Mouse (Mus musculus) midbrain, embryonic 14.5 days (tissue): ENCODE measurements around the gene Nudt16. TPM values are rescaled to one million over a fixed set of nuclear protein-coding genes. Genes with fewer than 3 reads are reported as not detected.

Experiments used
- ATAC-seq: fragments of 200-750 bp; cut with Nextera tagmentation; 2 replicates; pipeline ENCODE4 v1.8.0; 2017; ENCODE audit warnings: moderate number of reproducible peaks, moderate library complexity; ENCODE audit not compliant: low FRiP score, low TSS enrichment
- DNase-seq: peaks from one replicate; pipeline ENCODE4 v3.0.0-alpha.2; 2015
- H3K27ac ChIP-seq: fragments of 300-500 bp; sonication (generic); replicated peaks from 2 replicates; pipeline ENCODE4 v1.5.1; 2014; ENCODE audit warnings: mild to moderate bottlenecking, low read depth, low read length, moderate library complexity
- H3K27me3 ChIP-seq: fragments of 300-500 bp; sonication (generic); 2 replicates; pipeline ENCODE4 v1.6.1; 2014; ENCODE audit warnings: low read length, control low read depth, mixed read lengths; ENCODE audit not compliant: control insufficient read depth, insufficient read depth
- H3K36me3 ChIP-seq: fragments of 300-500 bp; sonication (generic); 2 replicates; pipeline ENCODE4 v1.6.1; 2014; ENCODE audit warnings: low read length, control low read depth; ENCODE audit not compliant: control insufficient read depth, insufficient read depth
- H3K4me1 ChIP-seq: fragments of 300-500 bp; sonication (generic); 2 replicates; pipeline ENCODE4 v1.6.1; 2014; ENCODE audit warnings: mild to moderate bottlenecking, antibody characterized with exemption, low read length, control low read depth; ENCODE audit not compliant: control insufficient read depth, insufficient read depth
- H3K4me2 ChIP-seq: fragments of 300-500 bp; sonication (generic); 2 replicates; pipeline ENCODE4 v1.6.1; 2014; ENCODE audit warnings: mild to moderate bottlenecking, low read length, moderate library complexity
- H3K4me3 ChIP-seq: fragments of 300-500 bp; sonication (generic); replicated peaks from 2 replicates; pipeline ENCODE4 v1.5.1; 2014; ENCODE audit warnings: low read depth, low read length
- H3K9ac ChIP-seq: fragments of 300-500 bp; sonication (generic); replicated peaks from 2 replicates; pipeline ENCODE4 v1.6.1; 2014; ENCODE audit warnings: mild to moderate bottlenecking, low read length, moderate library complexity
- H3K9me3 ChIP-seq: fragments of 300-500 bp; sonication (generic); 2 replicates; pipeline ENCODE4 v1.6.1; 2016; ENCODE audit warnings: low read length, control low read depth, mixed read lengths; ENCODE audit not compliant: control insufficient read depth
- WGBS: fragments of 180-500 bp; shearing (Covaris S2); extraction: QIAGEN DNeasy Blood & Tissue Kit; methylation state at CpG from one replicate; pipeline ENCODE4 v1.1.7; 2014; 5-methylcytosine and 5-hydroxymethylcytosine counted together
- polyA plus RNA-seq: library from polyadenylated mRNA; unstranded; fragments of >200 nt; fragmentation: Nextera tagmentation; extraction: Ambion mirVana; gene quantifications from 2 replicates; pipeline ENCODE4 v1.2.1, GENCODE M21; 2014

Gene Nudt16
- polyA plus RNA-seq, 1 experiment from 2014 or later, result 33.3 TPM

GRCm38 (mm10) chr9:105101911-105102310 lies 29.7 kb downstream of the Nudt16 start:
- no peak overlapping the region for H3K9ac ChIP-seq

DNA sequence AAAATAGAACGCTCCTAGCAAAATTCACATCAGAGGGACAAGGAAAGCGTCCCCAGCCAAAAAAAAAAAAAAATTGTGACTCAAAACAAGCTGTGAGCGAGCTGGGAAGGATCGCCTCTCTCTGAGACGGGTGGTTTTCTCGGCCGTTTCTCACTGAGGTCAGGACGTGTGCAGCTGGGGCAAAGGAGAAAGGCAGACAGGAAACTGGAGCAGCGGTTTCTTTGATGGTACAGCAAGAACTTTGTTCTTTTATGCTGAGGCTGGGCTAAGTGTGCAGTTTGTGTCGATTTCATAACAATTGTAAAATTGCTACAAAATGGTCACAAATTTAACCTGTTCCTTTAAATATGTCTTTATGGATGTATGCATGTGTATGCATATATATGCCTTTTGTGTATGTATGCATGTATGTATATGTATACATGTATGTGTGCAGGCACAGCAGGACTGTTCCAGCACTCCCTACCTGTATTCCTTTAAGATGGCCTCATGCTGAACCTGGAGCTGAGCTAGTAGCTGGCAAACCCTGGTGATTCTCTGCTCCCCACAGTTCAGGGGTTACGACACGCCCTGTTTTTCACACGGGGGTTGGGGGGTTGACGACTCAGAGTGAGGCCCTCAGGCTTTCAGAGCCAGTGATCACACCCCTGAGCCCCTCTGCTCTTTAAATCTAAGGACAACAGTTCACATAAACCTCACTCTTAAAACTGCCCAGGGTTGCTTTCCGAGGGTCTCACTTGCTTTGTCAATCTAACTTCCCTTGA lies 30.6 kb downstream of the Nudt16 start:
- DNase-seq (no peak), ATAC-seq (no peak)
- no peaks in the 10 kb centered on the region for H3K9me3 ChIP-seq
- H3K4me2 ChIP-seq, result no peak overlapping the region
- H3K4me1 ChIP-seq, result no peaks in the 10 kb centered on the region
- no peak overlapping the region for H3K9ac ChIP-seq
- no peaks in the 10 kb centered on the region for H3K27me3 ChIP-seq
- no peak overlapping the region for H3K4me3 ChIP-seq
- 74% methylated on average over 15 of the region's 15 CpGs for WGBS
- no peaks in the 10 kb centered on the region for H3K36me3 ChIP-seq
- H3K27ac ChIP-seq, result no peak overlapping the region

More at GRCm38 (mm10) chr9:105101911-105102310, 29.7 kb downstream of the Nudt16 start:
- Histone ChIP-seq H3K4me1 (no peaks in the 10 kb centered on the region), H3K27me3 (no peaks in the 10 kb centered on the region), H3K9me3 (no peaks in the 10 kb centered on the region), H3K27ac (no peak overlapping the region), H3K4me3 (no peak overlapping the region), H3K4me2 (no peak overlapping the region), H3K36me3 (no peaks in the 10 kb centered on the region)
- ATAC-seq (no peak), DNase-seq (no peak)
- WGBS, result 69% methylated on average over 1 of the region's 1 CpGs

DNA sequence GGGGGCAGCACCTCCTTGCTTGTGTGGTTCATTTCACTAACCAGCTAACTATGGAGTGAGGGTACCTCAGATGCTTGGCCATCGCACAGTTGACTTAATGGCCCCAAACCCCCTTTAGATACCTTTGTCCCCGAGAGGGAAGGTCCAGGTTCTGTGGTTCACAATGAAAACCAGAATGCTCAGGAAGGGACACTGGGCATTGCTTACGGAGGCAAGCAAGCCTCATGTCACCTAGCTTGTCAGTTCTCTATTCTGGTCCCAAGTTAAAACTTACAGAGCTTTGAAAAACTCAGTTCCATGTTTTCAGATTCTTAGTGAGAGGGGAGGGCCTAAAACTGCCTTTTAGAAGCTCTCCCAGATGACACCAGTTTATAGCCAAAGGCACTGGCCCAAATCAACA lies 51.4 kb downstream of the Nudt16 start:
- ATAC-seq, result no peak
- no peak for DNase-seq

More for the DNA sequence above, 51.4 kb downstream of the Nudt16 start:
- Histone ChIP-seq H3K36me3 (peaks cover 20% of the 10 kb centered on the region), H3K4me2 (no peak overlapping the region), H3K27me3 (no peaks in the 10 kb centered on the region), H3K4me1 (no peaks in the 10 kb centered on the region), H3K27ac (no peak overlapping the region), H3K9me3 (no peaks in the 10 kb centered on the region), H3K4me3 (no peak overlapping the region), H3K9ac (no peak overlapping the region)
- WGBS, result 92% methylated on average over 3 of the region's 3 CpGs

Other genes with a start within 250 kb of the Nudt16 start
- gene Mrpl3, start 78.6 kb downstream of the Nudt16 start, polyA plus RNA-seq, result 87.6 and 104 TPM in 2 replicates
- not detected in 2 replicates for gene 1700080E11Rik, start 13.3 kb upstream of the Nudt16 start, polyA plus RNA-seq